Mouse (Mus musculus): Measurements from ENCODE around the gene Atp2b1.

DNA sequence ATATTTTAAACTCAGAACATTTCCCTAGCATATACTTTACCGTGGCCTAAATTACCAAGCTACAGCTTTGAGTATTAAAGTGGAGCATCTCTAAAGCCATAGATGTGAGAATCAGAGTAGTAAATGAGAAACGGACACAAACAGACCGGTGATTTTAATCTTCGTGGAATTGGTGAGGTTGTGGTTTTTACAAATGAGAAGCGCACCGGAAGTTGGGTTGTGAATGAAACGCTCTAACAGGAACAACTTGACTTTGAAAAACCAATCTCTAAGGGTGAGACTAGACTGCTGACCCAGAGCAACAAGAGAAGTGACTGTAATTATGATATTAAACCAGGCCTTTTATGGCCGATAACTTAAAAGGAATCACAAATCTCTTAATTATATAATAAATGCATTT is 16.7 kb upstream of the Atp2b1 start:
- TF ChIP-seq POLR2AphosphoS2 (IDR thresholded peaks at IDR 0.05; ENCODE audit: insufficient read length, low read depth) (no peak), USF1 (IDR thresholded peaks at IDR 0.05; ENCODE audit: low read depth) (no peak), E2F4 (IDR thresholded peaks at IDR 0.05; ENCODE audit: insufficient read depth) (no peak), MAX (IDR thresholded peaks at IDR 0.05; ENCODE audit: low read depth) (no peak), SRF (IDR thresholded peaks at IDR 0.05; ENCODE audit: control insufficient read depth, insufficient read length, low read depth) (no peak), POLR2A (IDR thresholded peaks at IDR 0.05; ENCODE audit: insufficient read length, low read depth) (no peak), REST (IDR thresholded peaks at IDR 0.05; ENCODE audit: insufficient read depth, insufficient read length) (no peak), TCF12 (IDR thresholded peaks at IDR 0.05; ENCODE audit: insufficient read depth, poor library complexity, severe bottlenecking) (no peak), MYOD1 (IDR thresholded peaks at IDR 0.05; ENCODE audit: control insufficient read depth in 1 of 3, insufficient read length in 2 of 3, low read depth in 2 of 3) (no peak), MYOG (IDR thresholded peaks at IDR 0.05; ENCODE audit: control insufficient read depth in 1 of 3, insufficient read depth in 1 of 3, insufficient read length in 2 of 3, low read depth in 2 of 3) (no peak)
